Mouse (Mus musculus) forebrain, embryonic 11.5 days (tissue): ENCODE measurements around the gene Ppp1r3a. TPM values are rescaled to one million over a fixed set of nuclear protein-coding genes. Genes with fewer than 3 reads are reported as not detected.
"Not testable (repeated sequence)": the region's sequence is repeated elsewhere in the genome, so short reads cannot be mapped to it uniquely, and the experiment has no call there.

Source experiments
- ATAC-seq: fragments of 200-750 bp; cut with Nextera tagmentation; replicated peaks from 2 replicates; pipeline ENCODE4 v1.8.0; 2017; ENCODE audit warnings: moderate TSS enrichment; ENCODE audit not compliant: low FRiP score
- DNase-seq: peaks from one replicate; pipeline ENCODE4 v3.0.0-alpha.2; 2017; ENCODE audit warnings: low spot score
- H3K27ac ChIP-seq: fragments of 300-500 bp; sonication (generic); 2 replicates; pipeline ENCODE4 v1.5.1; 2014; ENCODE audit warnings: low read depth, low read length
- H3K27me3 ChIP-seq: fragments of 300-500 bp; sonication (generic); 2 replicates; pipeline ENCODE4 v1.6.1; 2014; ENCODE audit warnings: mild to moderate bottlenecking, low read length, mixed read lengths; ENCODE audit not compliant: control insufficient read depth, insufficient read depth
- H3K36me3 ChIP-seq: fragments of 300-500 bp; sonication (generic); 2 replicates; pipeline ENCODE4 v1.6.1; 2014; ENCODE audit warnings: mild to moderate bottlenecking, low read length, moderate library complexity, mixed read lengths; ENCODE audit not compliant: control insufficient read depth, insufficient read depth
- H3K4me1 ChIP-seq: fragments of 300-500 bp; sonication (generic); replicated peaks from 2 replicates; pipeline ENCODE4 v1.6.1; 2014; ENCODE audit warnings: low read length, mixed read lengths; ENCODE audit not compliant: control insufficient read depth, insufficient read depth
- H3K4me2 ChIP-seq: fragments of 300-500 bp; sonication (generic); 2 replicates; pipeline ENCODE4 v1.6.1; 2014; ENCODE audit warnings: low read depth, mild to moderate bottlenecking, low read length, moderate library complexity, mixed read lengths; ENCODE audit not compliant: severe bottlenecking
- H3K4me3 ChIP-seq: fragments of 300-500 bp; sonication (generic); 2 replicates; pipeline ENCODE4 v1.5.1; 2014; ENCODE audit warnings: low read depth, low read length
- H3K9ac ChIP-seq: fragments of 300-500 bp; sonication (generic); 2 replicates; pipeline ENCODE4 v1.6.1; 2014; ENCODE audit warnings: low read length
- H3K9me3 ChIP-seq: fragments of 300-500 bp; sonication (generic); 2 replicates; pipeline ENCODE4 v1.6.1; 2016; ENCODE audit warnings: low read length, mixed read lengths; ENCODE audit not compliant: control insufficient read depth
- WGBS: fragments of 180-500 bp; shearing (Covaris S2); extraction: QIAGEN DNeasy Blood & Tissue Kit; methylation state at CpG from one replicate; pipeline ENCODE4 v1.1.7; 2014; 5-methylcytosine and 5-hydroxymethylcytosine counted together
- polyA plus RNA-seq: library from polyadenylated mRNA; unstranded; fragments of >200 nt; fragmentation: Nextera tagmentation; extraction: Ambion mirVana; gene quantifications from 2 replicates; pipeline ENCODE4 v1.2.1, GENCODE M21; 2014

Ppp1r3a gene
- polyA plus RNA-seq, 1 experiment from 2014 or later = not detected

DNA sequence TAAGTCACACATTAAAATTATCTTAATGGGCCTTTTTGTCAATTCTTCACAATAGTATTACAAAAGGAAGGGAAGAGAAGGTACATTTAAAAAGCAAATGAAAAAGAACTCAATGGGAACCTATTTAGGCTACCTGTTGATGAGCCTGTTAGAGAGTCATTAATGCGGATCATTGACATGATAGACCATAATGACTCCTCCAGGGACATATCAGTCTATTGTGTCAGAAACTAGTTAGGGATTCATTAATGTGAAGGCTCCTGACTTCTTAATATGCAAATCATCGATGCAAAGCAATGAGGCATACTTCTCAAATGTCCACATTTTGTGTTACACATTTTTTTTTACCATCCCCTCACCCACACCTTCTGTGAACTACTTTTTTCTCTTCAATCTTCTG lies 19.1 kb downstream of the Ppp1r3a start:
- H3K9ac ChIP-seq = no peak overlapping the region
- DNase-seq (no peak), ATAC-seq (no peak)
- no peaks in the 10 kb centered on the region for H3K9me3 ChIP-seq
- no peaks in the 10 kb centered on the region for H3K27me3 ChIP-seq
- WGBS = 79% methylated on average over 2 of the region's 2 CpGs
- H3K27ac ChIP-seq = no peak overlapping the region
- H3K36me3 ChIP-seq = no peaks in the 10 kb centered on the region
- no peaks in the 10 kb centered on the region for H3K4me1 ChIP-seq
- H3K4me3 ChIP-seq = no peak overlapping the region
- no peak overlapping the region for H3K4me2 ChIP-seq

DNA sequence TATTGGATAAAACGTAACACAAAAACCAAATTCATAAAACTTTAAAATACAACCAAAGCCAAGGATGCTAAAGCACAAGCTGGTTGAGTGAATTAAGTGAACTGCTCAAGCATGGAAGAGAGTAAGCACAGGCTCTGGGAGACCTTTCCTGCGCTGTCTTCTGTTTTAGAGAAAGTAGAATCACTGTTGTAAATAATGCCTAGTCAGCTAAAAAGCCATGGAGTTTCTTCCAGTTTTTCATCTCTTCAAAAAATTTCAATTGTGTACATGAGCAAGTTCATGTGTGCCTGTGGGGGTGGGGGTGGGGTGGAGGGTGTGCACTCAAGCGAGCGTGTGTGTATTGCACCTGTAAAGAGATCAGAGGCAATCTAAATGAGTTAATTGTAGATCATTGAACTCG lies 24.1 kb downstream of the Ppp1r3a start:
- WGBS = 82% methylated on average over 5 of the region's 5 CpGs
- no peak overlapping the region for H3K4me2 ChIP-seq
- no peak overlapping the region for H3K4me3 ChIP-seq
- H3K9ac ChIP-seq = no peak overlapping the region
- no peaks in the 10 kb centered on the region for H3K9me3 ChIP-seq
- H3K36me3 ChIP-seq = no peaks in the 10 kb centered on the region
- DNase-seq (no peak), ATAC-seq (no peak)
- H3K4me1 ChIP-seq = no peaks in the 10 kb centered on the region
- no peak overlapping the region for H3K27ac ChIP-seq
- no peaks in the 10 kb centered on the region for H3K27me3 ChIP-seq

DNA sequence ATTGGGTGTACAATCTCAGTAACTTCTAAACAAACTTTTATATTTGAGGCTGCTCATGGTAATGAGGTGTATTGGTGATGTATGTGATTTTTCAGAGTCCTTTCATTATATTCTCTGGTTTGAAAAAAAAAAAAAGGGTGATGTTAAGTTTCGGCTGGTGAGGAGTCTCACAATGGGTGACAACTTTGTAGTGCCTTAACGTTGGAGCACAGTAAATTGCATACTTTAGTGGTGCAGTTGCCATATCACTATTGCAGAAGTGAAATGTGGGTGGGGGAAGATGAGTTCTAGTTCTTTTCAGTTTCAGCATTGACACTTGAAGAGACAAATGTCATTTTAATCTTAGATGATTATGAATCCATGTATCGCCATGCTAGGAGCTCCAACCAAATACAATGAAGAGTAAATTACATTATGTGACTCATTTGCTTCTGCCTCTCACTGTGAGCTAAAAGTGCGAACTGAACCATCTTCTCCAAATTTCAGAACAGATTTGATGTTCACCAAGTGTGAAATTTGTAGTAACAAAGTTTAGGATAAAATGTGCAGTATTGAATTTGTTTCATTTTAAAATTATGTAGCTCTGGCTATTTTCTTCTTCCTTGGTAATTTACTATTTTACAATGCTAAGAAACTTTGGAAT lies 34.2 kb downstream of the Ppp1r3a start:
- H3K36me3 ChIP-seq = no peaks in the 10 kb centered on the region
- no peak overlapping the region for H3K9ac ChIP-seq
- 75% methylated on average over 4 of the region's 4 CpGs for WGBS
- H3K4me1 ChIP-seq = 0 out of 2 replicates have a peak, but pooled peaks cover 2% of the 10 kb centered on the region
- no peaks in the 10 kb centered on the region for H3K9me3 ChIP-seq
- ATAC-seq = no peak
- no peak overlapping the region for H3K4me3 ChIP-seq
- no peaks in the 10 kb centered on the region for H3K27me3 ChIP-seq
- no peak overlapping the region for H3K27ac ChIP-seq
- H3K4me2 ChIP-seq = no peak overlapping the region
- no peak for DNase-seq

DNA sequence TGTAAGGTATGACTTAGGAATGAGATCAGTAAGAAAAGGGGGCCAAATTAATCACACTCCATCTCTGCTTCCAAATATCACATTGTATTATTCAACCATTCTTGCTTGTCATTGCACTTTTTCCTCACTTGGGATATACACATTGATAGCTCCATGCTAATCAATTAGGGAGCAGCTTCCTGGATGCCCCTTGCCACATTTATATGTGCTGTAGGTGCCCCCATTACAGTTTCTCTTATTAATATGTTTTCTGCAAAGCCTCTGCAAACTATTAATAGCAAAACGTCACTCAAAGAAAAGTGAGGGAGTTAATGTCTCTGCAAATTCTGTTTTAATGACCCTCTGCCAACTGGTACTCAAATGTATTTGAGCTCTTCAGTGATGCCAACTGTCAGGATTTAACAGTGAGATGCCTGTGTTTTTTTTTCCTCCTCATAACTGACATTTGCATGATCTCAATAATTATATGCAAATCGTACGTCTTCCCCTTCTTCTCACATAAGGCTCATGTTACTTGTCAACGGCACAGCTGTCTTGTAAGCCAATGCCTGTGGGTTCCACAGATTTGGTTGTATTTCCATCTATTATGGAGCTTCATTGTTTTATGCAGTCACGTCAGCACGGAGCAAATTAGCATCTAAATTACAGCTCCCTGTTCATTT lies 34.8 kb downstream of the Ppp1r3a start:
- Histone ChIP-seq H3K4me2 (no peak overlapping the region), H3K27me3 (no peaks in the 10 kb centered on the region), H3K4me3 (no peak overlapping the region), H3K27ac (no peak overlapping the region), H3K36me3 (no peaks in the 10 kb centered on the region), H3K9ac (no peak overlapping the region), H3K9me3 (no peaks in the 10 kb centered on the region), H3K4me1 (0 out of 2 replicates have a peak, but pooled peaks cover 2% of the 10 kb centered on the region)
- WGBS = 70% methylated on average over 6 of the region's 6 CpGs
- DNase-seq (no peak), ATAC-seq (no peak)

DNA sequence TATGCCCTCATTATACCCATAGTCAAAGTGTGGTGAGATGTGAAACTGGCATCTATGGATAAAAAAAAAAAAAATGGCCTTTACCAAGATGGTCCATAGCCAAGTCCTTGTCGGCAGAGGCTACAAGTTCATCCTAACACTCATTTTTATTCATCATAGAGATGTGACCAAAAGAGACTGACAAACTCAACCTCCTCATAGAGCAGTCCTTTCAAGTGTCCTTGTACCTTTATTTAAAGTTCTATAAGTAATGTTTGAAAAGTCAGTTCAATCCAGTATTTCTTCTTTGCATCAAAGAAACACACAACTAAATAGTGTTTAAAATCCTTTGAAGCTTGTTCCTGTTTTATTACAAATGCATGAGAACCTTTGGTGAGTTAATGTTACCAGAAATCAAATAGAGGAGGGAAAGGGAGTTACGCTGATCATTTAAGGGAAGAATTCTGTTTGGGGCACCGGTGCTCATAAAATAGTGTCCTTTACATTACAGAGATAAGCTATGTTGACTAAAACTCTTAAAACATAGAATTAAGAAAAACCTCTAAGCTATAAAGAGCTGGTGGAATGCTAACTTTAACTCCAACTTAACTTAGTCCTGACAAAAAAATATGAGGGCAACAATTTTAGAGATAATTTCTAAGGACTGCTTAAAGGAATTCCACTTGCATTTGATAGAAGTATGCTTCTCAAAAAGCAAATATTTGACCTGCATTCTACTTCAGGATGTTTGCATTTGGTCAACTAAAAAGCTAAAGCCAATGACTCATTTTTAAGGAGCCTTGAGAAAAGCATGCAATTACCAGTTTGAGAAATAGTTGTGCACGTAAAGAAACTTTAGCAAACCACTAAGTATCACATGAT lies 39.7 kb downstream of the Ppp1r3a start:
- H3K4me3 ChIP-seq = no peak overlapping the region
- DNase-seq = no peak
- no peaks in the 10 kb centered on the region for H3K36me3 ChIP-seq
- no peak overlapping the region for H3K4me2 ChIP-seq
- H3K9ac ChIP-seq = no peak overlapping the region
- no peaks in the 10 kb centered on the region for H3K27me3 ChIP-seq
- 92% methylated on average over 4 of the region's 4 CpGs for WGBS
- H3K9me3 ChIP-seq = no peaks in the 10 kb centered on the region
- no peak overlapping the region for H3K27ac ChIP-seq
- no peaks in the 10 kb centered on the region for H3K4me1 ChIP-seq
- ATAC-seq = no peak

DNA sequence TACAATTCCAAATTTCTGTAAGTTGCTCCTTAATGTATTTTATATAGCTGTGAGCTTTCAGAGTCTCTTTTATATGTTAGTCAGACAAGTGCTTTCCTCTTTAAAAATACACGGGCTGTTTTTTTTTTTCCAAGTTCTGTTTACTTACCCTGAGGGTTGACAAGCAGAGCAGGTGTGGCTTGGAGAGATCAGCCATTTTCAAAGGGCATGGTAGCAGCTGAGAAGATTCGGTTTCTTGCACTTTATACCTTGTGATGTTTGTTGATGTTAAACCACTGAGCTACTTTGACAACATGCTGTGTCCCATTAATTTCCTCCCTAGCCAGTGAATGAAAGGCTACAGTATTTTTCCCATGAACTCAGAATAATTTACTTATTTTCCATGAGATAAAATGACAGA lies 42.9 kb downstream of the Ppp1r3a start:
- H3K9me3 ChIP-seq = no peaks in the 10 kb centered on the region
- no peak for ATAC-seq
- H3K4me3 ChIP-seq = no peak overlapping the region
- WGBS = 55% methylated on average over 2 of the region's 2 CpGs
- no peak overlapping the region for H3K27ac ChIP-seq
- H3K4me2 ChIP-seq = no peak overlapping the region
- H3K9ac ChIP-seq = no peak overlapping the region
- no peaks in the 10 kb centered on the region for H3K27me3 ChIP-seq
- H3K36me3 ChIP-seq = no peaks in the 10 kb centered on the region
- no peak for DNase-seq
- H3K4me1 ChIP-seq = no peaks in the 10 kb centered on the region

DNA sequence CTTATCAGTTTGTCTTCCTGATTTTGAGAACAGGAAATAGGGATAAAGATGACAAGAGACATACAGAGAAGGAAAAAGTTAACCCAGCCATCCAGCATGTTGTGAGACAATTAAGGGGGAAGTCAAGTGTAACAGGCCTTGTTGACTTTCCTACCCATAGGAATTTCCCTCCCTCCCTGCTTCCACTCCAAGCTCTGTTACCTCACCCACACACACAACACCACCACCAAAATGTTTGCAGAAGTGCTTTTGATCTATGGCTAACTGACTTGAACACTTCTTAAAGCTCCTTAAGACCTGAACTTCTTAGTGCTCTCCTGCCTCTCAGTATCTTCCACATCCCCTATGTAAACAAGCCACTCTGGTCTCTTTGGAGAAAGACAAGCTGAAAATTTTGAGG lies 55.0 kb downstream of the Ppp1r3a start:
- Histone ChIP-seq H3K4me2 (no peak overlapping the region), H3K9me3 (no peaks in the 10 kb centered on the region), H3K9ac (no peak overlapping the region), H3K36me3 (no peaks in the 10 kb centered on the region), H3K4me1 (no peaks in the 10 kb centered on the region), H3K4me3 (no peak overlapping the region), H3K27me3 (no peaks in the 10 kb centered on the region), H3K27ac (no peak overlapping the region)
- ATAC-seq (no peak), DNase-seq (no peak)

DNA sequence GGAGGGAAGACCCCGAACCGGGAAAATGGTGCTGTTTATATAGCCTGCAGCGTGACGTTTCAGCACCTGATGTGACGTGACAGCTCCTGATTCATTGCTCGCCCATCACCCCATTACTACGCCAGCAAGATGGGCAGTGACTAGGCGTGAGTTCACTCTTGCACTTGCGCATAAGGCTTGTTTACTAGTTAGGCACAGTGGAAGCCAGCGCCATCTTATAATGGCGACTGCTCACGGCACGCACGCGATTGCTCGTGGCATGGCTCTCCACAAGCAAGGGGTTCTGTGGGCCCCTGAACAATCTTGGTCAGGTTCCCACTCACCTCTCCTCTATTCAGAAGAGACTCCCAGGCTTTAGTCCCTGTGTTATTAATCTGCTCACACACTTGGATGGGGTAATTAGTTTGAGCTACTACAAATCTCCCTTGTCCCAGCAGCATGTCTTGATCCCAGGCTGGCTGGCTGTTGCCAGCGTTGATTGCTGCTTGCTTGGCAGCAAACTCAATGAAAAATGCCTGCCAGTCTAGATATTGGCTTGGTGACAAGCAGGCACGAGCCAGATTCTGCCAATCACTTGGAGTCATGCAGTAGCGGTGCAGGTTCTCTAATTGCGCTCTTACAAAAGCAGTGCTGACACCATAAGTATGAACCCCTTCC lies 75.7 kb downstream of the Ppp1r3a start:
- H3K9ac ChIP-seq, H3K27ac ChIP-seq, H3K27me3 ChIP-seq, H3K4me1 ChIP-seq, H3K4me3 ChIP-seq, H3K9me3 ChIP-seq, ATAC-seq, DNase-seq, H3K36me3 ChIP-seq, H3K4me2 ChIP-seq: not testable (repeated sequence)
- WGBS = 93% methylated on average over 20 of the region's 20 CpGs
